Mouse (Mus musculus): ENCODE measurements around the gene Irak1. TPM values are rescaled to one million over a fixed set of nuclear protein-coding genes. Genes with fewer than 3 reads are reported as not detected.

Gene Irak1
- polyA plus RNA-seq (2014; fragmentation: Nextera tagmentation; extraction: Ambion mirVana): 30.9 and 31.2 TPM in 2 replicates

GRCm38 (mm10) chrX:74023188-74024049 is at the start of gene Irak1:
Gene Irak1 (minus strand): TSS chrX:74023918.
- Histone ChIP-seq H3K9ac (peak within 1 kb of the TSS; percentile 83), H3K4me3 (replicated peaks; ENCODE audit: low read length) (peak within 1 kb of the TSS; percentile 55), H3K27me3 (ENCODE audit: control insufficient read depth, insufficient read depth, low read length) (no peaks in the 10 kb centered on the region), H3K27ac (peak within 1 kb of the TSS; percentile 85), H3K36me3 (replicated peaks; ENCODE audit: control insufficient read depth, insufficient read depth) (peaks cover 3% of the 10 kb centered on the region; the same call in 1 of the 2 replicates), H3K4me1 (replicated peaks; ENCODE audit: control insufficient read depth, insufficient read depth, low read length) (peaks cover 7% of the 10 kb centered on the region), H3K4me2 (replicated peaks) (peak within 1 kb of the TSS; percentile 60), H3K9me3 (ENCODE audit: control insufficient read depth, low read length) (no peaks in the 10 kb centered on the region)
- peak; percentile 89 for ATAC-seq (ENCODE audit: low FRiP score)
- WGBS: 20% methylated on average over 52 of the region's 72 CpGs
- peak; percentile 79 for DNase-seq (ENCODE audit: low spot score)

GRCm38 (mm10) chrX:74070794-74071193 is 47.1 kb upstream of the Irak1 start:
- Histone ChIP-seq H3K4me2 (replicated peaks) (no peak overlapping the region), H3K9me3 (ENCODE audit: control insufficient read depth, low read length) (no peaks in the 10 kb centered on the region), H3K9ac (no peak overlapping the region), H3K27me3 (ENCODE audit: control insufficient read depth, insufficient read depth, low read length) (no peaks in the 10 kb centered on the region), H3K4me1 (replicated peaks; ENCODE audit: control insufficient read depth, insufficient read depth, low read length) (no peaks in the 10 kb centered on the region), H3K27ac (no peak overlapping the region), H3K4me3 (replicated peaks; ENCODE audit: low read length) (no peak overlapping the region), H3K36me3 (replicated peaks; ENCODE audit: control insufficient read depth, insufficient read depth) (peaks cover 4% of the 10 kb centered on the region; the same call in 1 of the 2 replicates)
- ATAC-seq (ENCODE audit: low FRiP score) (no peak), DNase-seq (ENCODE audit: low spot score) (no peak)

- no peak overlapping the region for H3K4me2 ChIP-seq (replicated peaks)
- no peaks in the 10 kb centered on the region for H3K9me3 ChIP-seq (ENCODE audit: control insufficient read depth, low read length)
- H3K36me3 ChIP-seq (replicated peaks; ENCODE audit: control insufficient read depth, insufficient read depth): peaks cover 4% of the 10 kb centered on the region; the same call in 1 of the 2 replicates
- no peaks in the 10 kb centered on the region for H3K27me3 ChIP-seq (ENCODE audit: control insufficient read depth, insufficient read depth, low read length)
- no peak overlapping the region for H3K4me3 ChIP-seq (replicated peaks; ENCODE audit: low read length)
- no peak for ATAC-seq (ENCODE audit: low FRiP score)
- no peak overlapping the region for H3K27ac ChIP-seq
- DNase-seq (ENCODE audit: low spot score): no peak
- H3K9ac ChIP-seq: no peak overlapping the region
- WGBS: 84% methylated on average over 9 of the region's 9 CpGs
- no peaks in the 10 kb centered on the region for H3K4me1 ChIP-seq (replicated peaks; ENCODE audit: control insufficient read depth, insufficient read depth, low read length)
Measured at GRCm38 (mm10) chrX:74067891-74068290, 44.2 kb upstream of the Irak1 start.

GRCm38 (mm10) chrX:74045107-74045506 is 21.4 kb upstream of the Irak1 start:
- no peak for ATAC-seq (ENCODE audit: low FRiP score)
- Histone ChIP-seq H3K4me2 (replicated peaks) (no peak overlapping the region), H3K4me1 (replicated peaks; ENCODE audit: control insufficient read depth, insufficient read depth, low read length) (no peaks in the 10 kb centered on the region), H3K4me3 (replicated peaks; ENCODE audit: low read length) (no peak overlapping the region), H3K27ac (no peak overlapping the region), H3K9ac (no peak overlapping the region), H3K36me3 (replicated peaks; ENCODE audit: control insufficient read depth, insufficient read depth) (no peaks in the 10 kb centered on the region), H3K27me3 (ENCODE audit: control insufficient read depth, insufficient read depth, low read length) (no peaks in the 10 kb centered on the region), H3K9me3 (ENCODE audit: control insufficient read depth, low read length) (no peaks in the 10 kb centered on the region)
- DNase-seq (ENCODE audit: low spot score): no peak
- WGBS: 58% methylated on average over 1 of the region's 1 CpGs

- H3K27me3 ChIP-seq (ENCODE audit: control insufficient read depth, insufficient read depth, low read length): no peaks in the 10 kb centered on the region
- H3K36me3 ChIP-seq (replicated peaks; ENCODE audit: control insufficient read depth, insufficient read depth): peaks cover 24% of the 10 kb centered on the region
Measured at GRCm38 (mm10) chrX:74037702-74038375, 14.1 kb upstream of the Irak1 start.

GRCm38 (mm10) chrX:74030000-74030399 is 6.3 kb upstream of the Irak1 start:
- no peak for ATAC-seq (ENCODE audit: low FRiP score)

More at GRCm38 (mm10) chrX:74037702-74038375, 14.1 kb upstream of the Irak1 start:
- 77% methylated on average over 5 of the region's 5 CpGs for WGBS
- ATAC-seq (ENCODE audit: low FRiP score): no peak
- Histone ChIP-seq H3K4me1 (replicated peaks; ENCODE audit: control insufficient read depth, insufficient read depth, low read length) (no peaks in the 10 kb centered on the region), H3K9ac (no peak overlapping the region), H3K27ac (no peak overlapping the region), H3K4me3 (replicated peaks; ENCODE audit: low read length) (no peak overlapping the region), H3K9me3 (ENCODE audit: control insufficient read depth, low read length) (no peaks in the 10 kb centered on the region), H3K4me2 (replicated peaks) (no peak overlapping the region)
- DNase-seq (ENCODE audit: low spot score): no peak

GRCm38 (mm10) chrX:74022795-74023187 is 927 bp downstream of the Irak1 start:
- no peak; the same call in 1 of the 2 replicates for ATAC-seq (ENCODE audit: low FRiP score)
- Histone ChIP-seq H3K9ac (peak overlapping the region; percentile 83), H3K27me3 (ENCODE audit: control insufficient read depth, insufficient read depth, low read length) (no peaks in the 10 kb centered on the region), H3K4me2 (replicated peaks) (peak overlapping the region; percentile 60), H3K4me3 (replicated peaks; ENCODE audit: low read length) (peak overlapping the region; percentile 55), H3K9me3 (ENCODE audit: control insufficient read depth, low read length) (no peaks in the 10 kb centered on the region), H3K4me1 (replicated peaks; ENCODE audit: control insufficient read depth, insufficient read depth, low read length) (peaks cover 7% of the 10 kb centered on the region), H3K27ac (peak overlapping the region; percentile 85; the same call in 1 of the 2 replicates), H3K36me3 (replicated peaks; ENCODE audit: control insufficient read depth, insufficient read depth) (peaks cover 3% of the 10 kb centered on the region; the same call in 1 of the 2 replicates)
- DNase-seq (ENCODE audit: low spot score): no peak
- 25% methylated on average over 4 of the region's 6 CpGs for WGBS

More at GRCm38 (mm10) chrX:74030000-74030399, 6.3 kb upstream of the Irak1 start:
- Histone ChIP-seq H3K4me2 (replicated peaks) (no peak overlapping the region), H3K4me3 (replicated peaks; ENCODE audit: low read length) (no peak overlapping the region), H3K9me3 (ENCODE audit: control insufficient read depth, low read length) (no peaks in the 10 kb centered on the region), H3K36me3 (replicated peaks; ENCODE audit: control insufficient read depth, insufficient read depth) (peaks cover 9% of the 10 kb centered on the region), H3K27ac (no peak overlapping the region), H3K4me1 (replicated peaks; ENCODE audit: control insufficient read depth, insufficient read depth, low read length) (no peaks in the 10 kb centered on the region), H3K9ac (no peak overlapping the region), H3K27me3 (ENCODE audit: control insufficient read depth, insufficient read depth, low read length) (no peaks in the 10 kb centered on the region)
- DNase-seq (ENCODE audit: low spot score): no peak
- WGBS: 82% methylated on average over 1 of the region's 1 CpGs

- Histone ChIP-seq H3K27me3 (ENCODE audit: control insufficient read depth, insufficient read depth, low read length) (no peaks in the 10 kb centered on the region), H3K9me3 (ENCODE audit: control insufficient read depth, low read length) (no peaks in the 10 kb centered on the region), H3K9ac (no peak overlapping the region), H3K4me2 (replicated peaks) (no peak overlapping the region), H3K27ac (no peak overlapping the region), H3K4me1 (replicated peaks; ENCODE audit: control insufficient read depth, insufficient read depth, low read length) (no peaks in the 10 kb centered on the region), H3K4me3 (replicated peaks; ENCODE audit: low read length) (no peak overlapping the region), H3K36me3 (replicated peaks; ENCODE audit: control insufficient read depth, insufficient read depth) (peaks cover 3% of the 10 kb centered on the region; the same call in 1 of the 2 replicates)
- DNase-seq (ENCODE audit: low spot score) (no peak), ATAC-seq (ENCODE audit: low FRiP score) (no peak)
- WGBS: 91% methylated on average over 1 of the region's 1 CpGs
Measured at GRCm38 (mm10) chrX:74014597-74014996, 9.1 kb downstream of the Irak1 start.

GRCm38 (mm10) chrX:74008063-74008462 is 15.7 kb downstream of the Irak1 start:
- H3K4me3 ChIP-seq (replicated peaks; ENCODE audit: low read length): no peak overlapping the region
- H3K4me1 ChIP-seq (replicated peaks; ENCODE audit: control insufficient read depth, insufficient read depth, low read length): no peaks in the 10 kb centered on the region
- no peak overlapping the region for H3K4me2 ChIP-seq (replicated peaks)
- ATAC-seq (ENCODE audit: low FRiP score) (no peak), DNase-seq (ENCODE audit: low spot score) (no peak)
- no peaks in the 10 kb centered on the region for H3K27me3 ChIP-seq (ENCODE audit: control insufficient read depth, insufficient read depth, low read length)
- WGBS: 19% methylated on average over 8 of the region's 8 CpGs
- H3K9ac ChIP-seq: no peak overlapping the region
- no peak overlapping the region for H3K27ac ChIP-seq
- no peaks in the 10 kb centered on the region for H3K9me3 ChIP-seq (ENCODE audit: control insufficient read depth, low read length)
- no peaks in the 10 kb centered on the region for H3K36me3 ChIP-seq (replicated peaks; ENCODE audit: control insufficient read depth, insufficient read depth)
